Mouse (Mus musculus) NIH3T3 (cell line): ENCODE data around the gene Mars.
A peak's percentile ranks its signal among the peaks of the same experiment; 100 is the strongest.

Experiments used
- DNase-seq: peaks from one replicate; pipeline ENCODE4 v3.0.0-alpha.2; 2012; ENCODE audit warnings: low read depth

Gene Mars

GRCm38 (mm10) chr10:127287271-127287935 is 24.2 kb downstream of the Mars start:
- DNase-seq = no peak

DNA sequence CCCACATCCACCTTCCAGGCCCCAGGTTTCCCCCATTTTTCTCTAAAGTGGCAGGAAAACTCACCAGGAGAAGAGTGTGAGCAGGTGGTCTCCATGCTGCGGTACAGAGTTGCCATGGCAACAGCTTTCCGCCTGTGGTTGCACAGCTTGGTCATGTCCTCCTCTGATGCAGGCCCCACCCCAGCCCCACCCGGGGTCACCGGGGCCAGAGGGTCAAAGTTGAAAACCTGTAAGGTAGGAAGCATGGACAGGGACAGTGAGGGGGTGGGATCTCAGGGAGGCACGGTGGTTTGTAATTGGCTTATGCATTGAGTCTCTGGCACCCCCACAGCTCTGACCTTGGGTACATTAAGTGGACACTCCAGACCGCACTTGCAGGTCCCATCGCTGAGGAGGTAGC is 24.9 kb downstream of the Mars start:
- DNase-seq = no peak

- no peak for DNase-seq
These were observed 25.4 kb downstream of the Mars start for GRCm38 (mm10) chr10:127286194-127286593.

DNA sequence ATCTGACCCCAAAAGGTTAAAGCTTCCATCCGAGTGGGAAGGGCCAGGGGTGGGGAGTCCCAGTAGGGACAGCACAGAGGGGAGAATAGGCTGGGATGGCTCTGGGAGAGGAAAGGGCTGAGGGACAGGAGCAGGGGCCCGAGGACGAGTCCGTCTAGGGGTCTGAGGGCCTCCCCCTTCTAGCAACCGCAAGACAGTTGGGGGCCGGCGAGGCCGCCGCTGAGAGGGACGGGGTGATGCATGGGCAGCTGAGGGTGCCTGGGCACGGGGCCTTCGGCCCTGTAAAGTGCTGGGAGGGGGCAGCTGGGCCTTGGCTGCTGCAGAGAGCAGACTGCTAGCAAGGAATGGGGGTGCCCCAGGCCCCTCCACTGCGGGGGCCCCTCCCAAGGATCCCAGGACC is 25.9 kb downstream of the Mars start:
- no peak for DNase-seq

DNA sequence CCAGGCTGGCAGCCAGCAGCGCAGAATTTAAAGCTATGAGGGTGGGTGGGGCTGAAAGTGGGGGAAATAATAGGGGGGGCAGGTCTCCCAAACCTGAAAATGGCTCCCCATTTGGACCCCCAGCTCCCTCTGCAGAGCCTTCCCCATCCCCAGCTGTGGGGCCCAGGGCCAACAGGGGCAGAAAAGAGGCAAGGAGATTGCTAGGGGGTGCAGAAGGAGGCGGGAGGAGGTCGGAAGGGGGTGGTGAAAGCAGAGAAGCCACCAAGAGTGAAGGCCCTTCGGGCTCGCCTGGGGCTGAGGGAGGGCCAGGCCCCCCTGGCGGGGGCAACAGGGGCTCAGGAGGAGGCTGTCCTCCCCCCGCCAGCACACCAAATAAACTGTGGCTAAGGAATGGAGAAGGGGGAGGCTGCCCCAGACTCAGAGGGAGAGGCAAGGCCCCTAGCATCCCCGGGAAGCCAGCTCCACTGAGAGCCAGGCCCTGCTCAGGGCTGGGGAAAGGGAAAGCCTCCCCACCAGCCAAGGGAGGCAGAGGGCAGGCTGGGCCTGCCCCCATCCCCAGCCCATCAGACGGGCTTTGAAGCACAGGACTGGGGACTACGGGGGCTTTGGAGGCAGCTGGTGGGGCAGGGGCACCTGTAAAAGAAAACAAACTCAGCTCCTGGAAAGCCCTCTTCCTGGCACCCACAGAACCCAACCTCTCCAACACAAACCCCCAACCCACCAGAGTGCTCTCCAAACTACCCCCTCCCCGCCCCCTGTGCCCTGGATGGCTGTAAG is 26.7 kb downstream of the Mars start:
- no peak for DNase-seq

- no peak for DNase-seq
These were observed 27.4 kb downstream of the Mars start for GRCm38 (mm10) chr10:127284105-127284622.

DNA sequence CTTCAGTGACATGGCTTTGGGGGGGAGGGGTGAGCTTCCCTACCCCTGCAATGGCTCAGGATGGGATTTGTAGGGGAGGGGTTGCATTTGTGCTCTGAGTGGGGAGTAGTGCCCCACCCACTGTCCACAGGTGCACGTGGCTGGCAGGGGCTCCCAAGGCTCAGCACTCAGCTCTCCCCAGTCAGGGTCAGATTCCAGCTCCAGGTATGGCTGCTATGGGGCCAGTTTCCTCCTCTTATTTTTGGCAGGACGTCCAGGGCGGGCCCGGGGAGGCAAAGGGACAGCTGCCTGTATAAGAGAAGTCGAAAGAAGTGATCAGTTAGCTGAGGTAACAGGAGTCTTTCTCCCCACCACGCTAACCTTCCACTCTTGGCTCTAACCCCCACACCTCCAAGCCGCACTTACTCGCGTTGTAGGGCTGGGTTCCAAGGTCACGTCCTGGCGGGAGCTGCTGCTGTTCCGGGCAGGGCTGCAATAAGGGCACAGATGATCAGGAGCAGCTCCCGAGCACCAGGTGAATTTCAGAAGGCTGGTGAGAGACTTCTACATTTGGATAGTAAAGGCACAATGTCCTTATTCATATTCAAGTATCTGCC is 28.9 kb downstream of the Mars start:
- no peak for DNase-seq

GRCm38 (mm10) chr10:127281316-127281715 is 30.3 kb downstream of the Mars start:
- no peak for DNase-seq

DNA sequence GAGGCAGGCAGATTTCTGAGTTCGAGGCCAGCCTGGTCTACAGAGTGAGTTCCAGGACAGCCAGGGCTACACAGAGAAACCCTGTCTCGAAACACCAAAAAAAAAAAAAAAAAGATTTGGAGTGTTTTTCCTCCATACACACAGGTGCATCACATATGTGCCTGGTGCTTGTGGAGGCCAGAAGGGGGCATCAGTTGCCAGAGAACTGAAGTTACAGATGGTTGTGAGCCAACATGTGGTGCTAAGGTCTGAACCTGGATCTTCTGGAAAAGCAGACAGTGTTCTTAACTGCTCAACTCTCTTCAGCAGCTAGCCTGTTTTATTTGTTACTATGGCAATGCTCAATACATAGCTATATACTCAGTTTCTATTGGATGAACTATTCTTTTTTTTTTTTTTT is 31.9 kb downstream of the Mars start:
- no peak for DNase-seq

DNA sequence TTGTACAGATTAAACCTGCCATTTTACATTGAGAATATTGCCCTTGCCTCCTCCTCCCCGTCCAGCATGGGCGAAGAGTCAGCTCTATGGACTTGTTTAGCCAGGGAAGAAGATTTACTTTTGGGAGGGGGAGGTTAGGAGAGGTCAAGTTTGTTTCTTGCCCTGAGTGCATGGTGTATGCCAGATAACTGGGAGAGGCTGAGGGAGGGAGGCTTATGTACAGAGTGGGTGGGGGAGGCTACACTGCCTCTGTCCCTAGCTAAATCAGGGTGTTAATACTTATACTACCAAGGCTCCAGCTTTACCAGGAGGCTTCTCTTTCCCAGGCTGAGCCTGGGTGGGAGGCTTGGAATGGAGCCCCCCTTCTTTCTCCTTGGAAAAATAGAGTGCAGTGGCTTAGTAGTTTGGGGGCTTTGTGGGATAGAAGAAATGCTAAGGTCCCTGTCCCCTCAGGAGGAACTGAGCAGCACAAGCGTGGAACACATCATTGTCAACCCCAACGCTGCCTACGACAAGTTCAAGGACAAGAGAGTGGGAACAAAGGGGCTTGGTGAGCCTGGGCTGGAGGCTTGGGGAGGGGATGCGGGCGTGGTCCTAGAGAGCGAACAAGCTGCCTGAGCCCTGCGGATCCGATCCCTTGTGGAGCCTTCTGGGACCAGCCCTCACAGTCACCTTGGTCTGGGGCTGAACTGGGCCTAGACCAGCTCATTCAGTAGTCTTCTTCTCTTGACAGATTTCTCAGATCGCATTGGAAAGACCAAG is 37.1 kb downstream of the Mars start:
- no peak for DNase-seq

DNA sequence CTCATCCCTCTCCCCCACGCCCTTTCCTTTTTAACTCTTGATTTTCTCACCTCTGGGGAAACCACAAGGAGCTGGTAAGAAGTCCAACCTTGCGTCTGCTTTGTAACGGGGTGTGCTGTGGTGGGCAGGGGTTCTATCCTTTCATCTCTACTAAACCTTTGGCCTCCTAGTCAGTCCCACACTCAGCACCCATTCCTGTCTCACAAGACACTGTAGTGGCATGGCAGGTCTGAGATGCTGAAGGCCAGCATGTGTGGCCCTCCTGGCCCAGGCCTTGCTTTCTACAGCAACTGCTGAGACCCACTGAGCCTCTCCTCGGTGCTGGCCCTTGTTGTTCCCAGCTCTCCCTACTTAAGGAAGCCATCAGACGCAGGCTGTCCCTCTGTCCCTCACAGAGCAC is 39.2 kb downstream of the Mars start:
- no peak for DNase-seq

DNA sequence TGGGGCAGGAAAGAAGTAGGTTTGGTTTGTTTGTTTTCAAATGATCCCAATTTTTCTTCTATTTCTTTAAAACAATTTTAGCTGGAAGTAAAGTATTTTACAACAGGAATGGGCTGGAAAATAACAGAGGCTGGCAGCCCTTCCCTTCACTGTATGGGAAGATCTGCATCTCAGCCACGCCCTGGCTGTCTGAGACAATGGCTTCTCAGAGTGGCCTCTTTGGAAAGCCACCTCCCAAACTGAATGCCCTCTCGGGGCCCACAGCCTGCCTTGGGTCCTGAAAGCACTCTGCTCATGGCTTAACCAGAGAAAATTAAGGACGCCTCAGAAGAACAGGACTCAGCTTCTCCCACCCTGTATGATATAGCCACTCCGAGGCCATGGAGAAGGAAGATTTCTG is 41.7 kb downstream of the Mars start:
- DNase-seq = no peak

GRCm38 (mm10) chr10:127269036-127269435 is 42.5 kb downstream of the Mars start:
- DNase-seq = no peak

GRCm38 (mm10) chr10:127268401-127268800 is 43.2 kb downstream of the Mars start:
- no peak for DNase-seq

GRCm38 (mm10) chr10:127267318-127267717 is 44.3 kb downstream of the Mars start:
- DNase-seq = no peak

- DNase-seq = peak; percentile 96
These were observed 45.2 kb downstream of the Mars start, which contains the start of gene Dctn2 for GRCm38 (mm10) chr10:127266112-127267091. Dctn2 (plus strand) TSS chr10:127266368.

GRCm38 (mm10) chr10:127265727-127266111 is 45.9 kb downstream of the Mars start:
- DNase-seq = peak; percentile 48

DNA sequence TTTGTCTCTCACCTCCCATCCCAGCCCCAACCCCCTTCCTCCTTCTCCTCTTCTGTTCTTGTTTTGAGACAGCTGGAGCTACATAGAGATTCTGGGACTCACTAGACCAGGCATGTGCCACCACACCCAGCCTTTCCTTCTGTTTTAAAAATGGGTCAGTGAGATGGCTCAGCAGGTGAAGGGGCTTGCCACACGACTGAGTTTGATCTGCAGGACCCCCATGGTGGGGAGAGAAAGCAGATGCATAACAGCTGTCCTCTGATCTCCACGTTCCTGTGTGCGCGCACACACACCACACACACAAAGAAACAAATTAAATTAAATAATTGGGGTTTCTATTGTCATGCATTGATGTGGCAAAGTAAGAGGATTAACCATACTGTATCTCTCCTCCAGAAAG is 46.6 kb downstream of the Mars start:
- no peak for DNase-seq

GRCm38 (mm10) chr10:127264336-127264735 is 47.2 kb downstream of the Mars start:
- no peak for DNase-seq

DNA sequence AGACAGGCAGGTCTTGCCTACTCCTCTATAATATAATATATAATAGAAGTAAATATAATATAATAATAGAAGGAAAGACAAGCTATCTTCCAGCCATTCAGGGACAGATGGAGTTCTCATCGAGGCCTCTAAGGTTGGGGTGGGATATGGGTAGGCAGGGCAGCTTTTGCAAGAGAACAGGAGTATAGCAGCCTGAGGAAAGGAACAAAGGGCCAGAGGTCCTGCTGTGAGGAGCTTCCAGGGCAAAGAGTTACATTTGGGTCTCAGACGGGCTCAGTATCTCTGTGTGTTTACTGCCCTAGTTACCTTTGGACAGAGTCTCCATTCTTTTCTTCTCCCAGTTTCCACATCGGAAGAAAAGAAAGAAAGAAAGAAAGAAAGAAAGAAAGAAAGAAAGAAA is 48.0 kb downstream of the Mars start:
- no peak for DNase-seq
